Mouse (Mus musculus) ES-E14 (cell line): ENCODE results near the gene Ifitm6. TPM values are rescaled to one million over a fixed set of nuclear protein-coding genes. Genes with fewer than 3 reads are reported as not detected.

ENCODE experiments used
- DNase-seq: peaks from one replicate; pipeline ENCODE4 v3.0.0-alpha.2; 2013; ENCODE audit warnings: low read depth, low spot score
- H3K27ac ChIP-seq: 2 replicates; pipeline ENCODE4 v1.5.1; 2012; ENCODE audit warnings: low read depth, mild to moderate bottlenecking, low read length, moderate library complexity, mixed read lengths; ENCODE audit not compliant: poor library complexity, insufficient read depth, severe bottlenecking
- H3K36me3 ChIP-seq: 2 replicates; pipeline ENCODE4 v1.6.1; 2012; ENCODE audit warnings: mild to moderate bottlenecking, low read length, moderate library complexity, mixed read lengths; ENCODE audit not compliant: control insufficient read depth, poor library complexity, insufficient read depth, severe bottlenecking
- H3K4me1 ChIP-seq, 2 experiments: fragments of 150-350 bp in 1 of 2; sonication (generic) in 1 of 2; 2 replicates each; pipeline ENCODE4 v1.6.1; 2012; ENCODE audit warnings: low read length in 2 of 2, mild to moderate bottlenecking in 1 of 2, mixed read lengths in 1 of 2; ENCODE audit not compliant: control insufficient read depth in 2 of 2, insufficient read depth in 2 of 2, poor library complexity in 1 of 2
- H3K4me3 ChIP-seq, 2 experiments: fragments of 150-350 bp in 1 of 2; sonication (generic) in 1 of 2; 2 replicates each; pipeline ENCODE4 v1.5.1; 2012; ENCODE audit warnings: low read length in 2 of 2, low read depth in 1 of 2, mild to moderate bottlenecking in 1 of 2, mixed read lengths in 1 of 2; ENCODE audit not compliant: insufficient read depth in 1 of 2, poor library complexity in 1 of 2, severe bottlenecking in 1 of 2
- H3K9ac ChIP-seq: 2 replicates; pipeline ENCODE4 v1.6.1; 2012; ENCODE audit warnings: low read depth, mild to moderate bottlenecking, low read length, mixed read lengths; ENCODE audit not compliant: poor library complexity, insufficient read depth, severe bottlenecking
- H3K9me3 ChIP-seq: fragments of 150-350 bp; sonication (generic); 2 replicates; pipeline ENCODE4 v1.6.1; 2012; ENCODE audit warnings: low read depth, mild to moderate bottlenecking, low read length; ENCODE audit not compliant: control insufficient read depth, insufficient read depth
- CHD2 ChIP-seq: IDR thresholded peaks from 2 replicates; pipeline ENCODE4 v1.6.1; 2014; ENCODE audit warnings: mild to moderate bottlenecking, low read depth, low read length, inconsistent platforms
- HCFC1 ChIP-seq: IDR thresholded peaks from 2 replicates; pipeline ENCODE4 v1.6.1; 2012; ENCODE audit warnings: low read length, inconsistent platforms, borderline replicate concordance; ENCODE audit not compliant: insufficient read depth
- MAFK ChIP-seq: IDR thresholded peaks from 2 replicates; pipeline ENCODE4 v1.6.1; 2014; ENCODE audit warnings: mild to moderate bottlenecking, low read depth, low read length, inconsistent platforms; ENCODE audit not compliant: insufficient read depth
- ZC3H11A ChIP-seq: IDR thresholded peaks from 2 replicates; pipeline ENCODE4 v1.6.1; 2012; ENCODE audit warnings: low read depth, mild to moderate bottlenecking, inconsistent platforms, low read length, borderline replicate concordance
- ZNF384 ChIP-seq: IDR thresholded peaks from 2 replicates; pipeline ENCODE4 v1.6.1; 2012; ENCODE audit warnings: low read depth, low read length, inconsistent platforms
- in situ Hi-C, 2 experiments: fragments of 600-800 bp; cut with MboI; formaldehyde crosslinking; loops; one replicate each; pipeline ENCODE4 v1.15.1; 2025; ENCODE audit warnings: low sequenced_read_pairs in 2 of 2, inconsistent platforms in 1 of 2; ENCODE audit not compliant: unreplicated experiment in 2 of 2
- total RNA-seq: library from RNA; depleted of rRNA; stranded (reverse); fragments of 300-350 nt; gene quantifications from 2 replicates; pipeline ENCODE4 v1.2.3, GENCODE M21; 2012

Gene Ifitm6
- total RNA-seq, 1 experiment: 0.36 TPM

DNA sequence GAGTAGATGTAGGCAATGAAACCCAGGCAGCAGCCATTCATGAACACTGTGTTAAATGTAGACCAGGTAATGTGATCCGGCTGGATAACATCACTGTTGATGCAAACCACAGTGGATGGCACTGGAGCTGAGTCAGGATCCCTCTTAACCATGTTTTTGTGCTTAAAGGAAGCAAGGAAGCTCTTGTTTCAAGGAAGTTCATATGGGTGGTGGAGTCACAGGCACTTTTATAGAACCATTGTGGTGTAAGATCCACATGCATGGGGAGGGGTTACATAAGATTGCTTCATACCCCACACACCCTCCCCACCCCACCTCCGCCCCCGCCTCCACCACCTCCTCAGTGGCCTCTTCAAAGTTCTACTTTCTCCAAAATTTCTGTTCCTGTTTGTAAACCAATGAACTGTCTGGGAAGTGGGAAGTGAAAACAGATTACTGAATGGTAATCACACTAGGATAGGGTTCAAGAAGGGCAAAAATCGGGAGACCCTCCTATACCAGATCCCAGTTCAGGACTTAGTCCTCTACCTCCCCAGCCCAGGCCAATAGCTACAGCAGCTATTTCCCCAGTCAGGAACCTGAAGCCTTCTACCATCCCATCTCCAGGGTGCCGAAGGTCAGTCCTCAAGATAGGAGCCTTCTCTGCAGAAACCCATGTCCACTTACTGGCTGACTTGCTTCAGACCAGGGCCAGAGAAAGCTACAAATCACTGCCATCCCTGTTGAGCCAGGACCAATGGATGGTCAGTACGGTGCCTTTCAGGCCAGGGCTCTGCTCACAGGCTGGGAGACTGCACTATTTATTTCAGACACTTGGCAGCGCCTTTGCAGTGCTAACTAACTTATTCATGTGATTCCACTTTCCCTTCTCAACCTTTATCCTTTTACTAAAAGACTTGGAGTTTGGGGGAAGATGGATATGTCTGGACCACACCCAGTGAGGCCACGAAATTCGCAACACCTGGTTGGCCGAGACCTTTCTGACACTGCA lies 722 bp downstream of the Ifitm6 start:
- Histone ChIP-seq H3K9me3 (no peaks in the 10 kb centered on the region), H3K36me3 (no peaks in the 10 kb centered on the region), H3K27ac (no peak overlapping the region), H3K4me1 (peaks cover 0 to 9% of the 10 kb centered on the region in 2 experiments; a peak in 1 of 4 replicates), H3K4me3 (no peak overlapping the region), H3K9ac (no peak overlapping the region)
- in situ Hi-C loops: no loop called here
- TF ChIP-seq CHD2: no peak
- TF ChIP-seq HCFC1: no peak
- no peak for TF ChIP-seq ZNF384
- no peak for TF ChIP-seq MAFK
- TF ChIP-seq ZC3H11A: no peak
- DNase-seq: no peak

GRCm38 (mm10) chr7:141011238-141011770 lies 6.4 kb downstream of the Ifitm6 start:
- in situ Hi-C loops: no loop called here
- Histone ChIP-seq H3K9ac (peak overlapping the region; percentile 37; the same call in 1 of the 2 replicates), H3K9me3 (no peaks in the 10 kb centered on the region), H3K4me1 (peaks cover 4 to 18% of the 10 kb centered on the region in 2 experiments; a peak in 2 of 4 replicates), H3K4me3 (no peak overlapping the region), H3K27ac (peak overlapping the region; percentile 81; the same call in 1 of the 2 replicates), H3K36me3 (no peaks in the 10 kb centered on the region)
- TF ChIP-seq HCFC1: no peak
- TF ChIP-seq ZNF384: no peak
- DNase-seq: no peak

- no peak for TF ChIP-seq ZNF384
- no peak for TF ChIP-seq HCFC1
- no peak for TF ChIP-seq ZC3H11A
- TF ChIP-seq MAFK: no peak
- no peak for TF ChIP-seq CHD2
- Histone ChIP-seq H3K4me1 (peaks cover 7 to 19% of the 10 kb centered on the region in 2 experiments; a peak in 2 of 4 replicates), H3K9me3 (no peaks in the 10 kb centered on the region), H3K27ac (peak within 1 kb of the TSS; percentile 81; the same call in 1 of the 2 replicates), H3K36me3 (no peaks in the 10 kb centered on the region), H3K9ac (peak within 1 kb of the TSS; percentile 41), H3K4me3 (peak within 1 kb of the TSS; percentile 54)
- peak; percentile 51 for DNase-seq
- in situ Hi-C loops: no loop called here
Measured at GRCm38 (mm10) chr7:141010593-141010992, 7.1 kb downstream of the Ifitm6 start, which contains the start of gene Ifitm3. Gene Ifitm3, minus strand, starts transcription at chr7:141010770.

DNA sequence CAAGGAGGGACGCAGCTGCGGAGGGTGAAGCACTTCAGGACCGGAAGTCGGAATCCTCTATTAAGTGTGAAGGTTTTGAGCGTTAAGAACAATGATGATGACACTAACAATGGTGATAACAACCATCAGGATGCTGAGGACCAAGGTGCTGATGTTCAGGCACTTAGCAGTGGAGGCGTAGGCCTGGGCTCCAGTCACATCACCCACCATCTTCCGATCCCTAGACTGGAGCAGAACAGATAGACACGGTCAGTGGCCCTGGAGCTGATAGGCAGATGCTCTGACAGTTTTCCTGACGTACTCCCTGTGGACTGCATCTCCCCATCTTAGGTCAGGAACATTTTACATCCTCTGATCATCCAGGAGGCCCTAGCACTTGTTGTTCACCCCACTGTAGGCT lies 8.1 kb downstream of the Ifitm6 start:
- no peak for DNase-seq
- Histone ChIP-seq H3K9me3 (no peaks in the 10 kb centered on the region), H3K4me1 (peaks cover 7 to 19% of the 10 kb centered on the region in 2 experiments; a peak in 2 of 4 replicates), H3K27ac (peak overlapping the region; percentile 13; the same call in 1 of the 2 replicates), H3K36me3 (no peaks in the 10 kb centered on the region), H3K9ac (peak overlapping the region; percentile 41; the same call in 1 of the 2 replicates), H3K4me3 (peak overlapping the region; percentile 54; a peak in 3 of 4 replicates)
- in situ Hi-C loops: no loop called here
- TF ChIP-seq ZC3H11A (no peak), HCFC1 (no peak), ZNF384 (no peak), CHD2 (no peak), MAFK (no peak)
